Mouse (Mus musculus) hindbrain, embryonic 15.5 days (tissue): ENCODE measurements around the gene Pus7l. TPM values are rescaled to one million over a fixed set of nuclear protein-coding genes. Genes with fewer than 3 reads are reported as not detected.

ENCODE experiments used
- ATAC-seq: fragments of 200-750 bp; cut with Nextera tagmentation; 2 replicates; pipeline ENCODE4 v1.8.0; 2017; ENCODE audit warnings: low read depth, moderate number of reproducible peaks, moderate TSS enrichment; ENCODE audit not compliant: low FRiP score
- H3K27ac ChIP-seq: fragments of 300-500 bp; sonication (generic); replicated peaks from 2 replicates; pipeline ENCODE4 v1.5.1; 2015; ENCODE audit warnings: mild to moderate bottlenecking, inconsistent platforms
- H3K27me3 ChIP-seq: fragments of 300-500 bp; sonication (generic); 2 replicates; pipeline ENCODE4 v1.6.1; 2015; ENCODE audit warnings: control low read depth, inconsistent platforms
- H3K36me3 ChIP-seq: fragments of 300-500 bp; sonication (generic); 2 replicates; pipeline ENCODE4 v1.6.1; 2015; ENCODE audit warnings: control low read depth, inconsistent platforms
- H3K4me1 ChIP-seq: fragments of 300-500 bp; sonication (generic); replicated peaks from 2 replicates; pipeline ENCODE4 v1.6.1; 2015; ENCODE audit warnings: control low read depth, inconsistent platforms
- H3K4me2 ChIP-seq: fragments of 300-500 bp; sonication (generic); 2 replicates; pipeline ENCODE4 v1.6.1; 2015; ENCODE audit warnings: moderate library complexity, mild to moderate bottlenecking, inconsistent platforms
- H3K4me3 ChIP-seq: fragments of 300-500 bp; sonication (generic); 2 replicates; pipeline ENCODE4 v1.5.1; 2015; ENCODE audit warnings: mild to moderate bottlenecking, inconsistent platforms
- H3K9ac ChIP-seq: fragments of 300-500 bp; sonication (generic); 2 replicates; pipeline ENCODE4 v1.6.1; 2015; ENCODE audit warnings: inconsistent platforms
- H3K9me3 ChIP-seq: fragments of 300-500 bp; sonication (generic); 2 replicates; pipeline ENCODE4 v1.6.1; 2016; ENCODE audit warnings: control low read depth, inconsistent platforms
- WGBS: fragments of 180-500 bp; shearing (Covaris S2); methylation state at CpG from one replicate; pipeline ENCODE4 v1.1.7; 2015; 5-methylcytosine and 5-hydroxymethylcytosine counted together
- polyA plus RNA-seq: library from polyadenylated mRNA; unstranded; fragments of >200 nt; fragmentation: Nextera tagmentation; extraction: Ambion mirVana; gene quantifications from 2 replicates; pipeline ENCODE4 v1.2.1, GENCODE M21; 2015

The Pus7l gene
- polyA plus RNA-seq, 1 experiment from 2014 or later, result 5.8 TPM

DNA sequence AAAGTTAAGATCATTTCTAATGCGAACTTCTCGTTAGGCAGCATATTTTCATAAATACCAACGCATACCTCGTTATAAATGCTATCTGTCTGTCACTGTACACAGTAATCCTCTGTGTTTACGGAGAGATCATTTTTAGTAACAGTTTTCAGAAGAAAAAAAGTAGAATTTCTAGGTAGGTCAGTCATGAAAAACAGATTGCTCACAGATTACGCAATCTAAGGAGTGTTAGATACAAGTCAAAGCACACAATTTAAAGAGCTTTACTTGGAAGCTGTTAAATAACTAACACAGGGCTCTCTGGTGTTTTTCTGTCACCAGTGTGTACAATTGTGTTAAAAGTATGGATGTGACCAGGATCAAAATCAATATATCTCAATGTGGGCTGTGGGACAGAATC is 10.4 kb downstream of the Pus7l start:
- 93% methylated on average over 6 of the region's 6 CpGs for WGBS
- no peak for ATAC-seq
- Histone ChIP-seq H3K4me3 (no peak overlapping the region), H3K27ac (no peak overlapping the region), H3K27me3 (no peaks in the 10 kb centered on the region), H3K4me1 (no peaks in the 10 kb centered on the region), H3K4me2 (no peak overlapping the region), H3K9ac (no peak overlapping the region), H3K36me3 (no peaks in the 10 kb centered on the region), H3K9me3 (no peaks in the 10 kb centered on the region)

DNA sequence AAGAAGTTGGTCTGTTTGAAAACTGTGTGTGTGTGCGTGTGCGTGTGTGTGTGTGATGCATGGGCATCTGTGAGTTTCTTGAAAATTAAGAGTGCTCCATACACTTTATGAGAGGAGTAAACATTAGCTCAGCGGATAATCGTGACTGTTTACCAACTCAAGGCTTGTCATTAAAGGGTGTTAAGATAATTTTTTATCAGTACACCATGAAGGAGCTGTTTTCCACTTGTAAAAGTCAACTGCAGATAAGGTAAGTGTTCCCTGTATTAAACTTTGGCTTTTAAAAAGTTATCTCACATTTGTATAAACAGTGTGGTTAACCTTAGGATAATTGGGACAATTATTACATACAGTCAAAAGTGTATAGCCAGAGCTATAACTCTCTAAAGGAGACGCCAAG is 11.0 kb downstream of the Pus7l start:
- H3K27me3 ChIP-seq, result no peaks in the 10 kb centered on the region
- no peaks in the 10 kb centered on the region for H3K9me3 ChIP-seq
- H3K4me2 ChIP-seq, result no peak overlapping the region
- 91% methylated on average over 5 of the region's 5 CpGs for WGBS
- H3K27ac ChIP-seq, result no peak overlapping the region
- no peak for ATAC-seq
- no peaks in the 10 kb centered on the region for H3K4me1 ChIP-seq
- H3K4me3 ChIP-seq, result no peak overlapping the region
- no peak overlapping the region for H3K9ac ChIP-seq
- no peaks in the 10 kb centered on the region for H3K36me3 ChIP-seq

DNA sequence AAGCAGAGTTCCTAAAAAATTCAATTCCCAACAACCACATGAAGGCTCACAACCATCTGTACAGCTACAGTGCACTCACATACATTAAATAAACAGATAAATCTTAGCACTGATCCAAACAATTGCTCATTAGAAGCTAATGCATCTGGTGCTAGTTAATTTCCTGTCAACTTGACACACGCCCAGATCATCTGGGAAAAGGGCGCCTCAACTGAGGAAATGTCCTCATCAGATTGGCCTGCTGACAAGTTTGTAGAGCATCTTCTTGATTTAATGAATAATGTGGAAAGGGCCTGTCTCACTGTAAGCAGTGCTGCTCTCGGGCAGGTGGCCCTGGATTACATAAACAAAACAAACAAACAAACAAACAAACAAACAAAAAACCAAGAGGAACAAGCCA is 12.8 kb downstream of the Pus7l start:
- H3K4me3 ChIP-seq, result no peak overlapping the region
- H3K4me2 ChIP-seq, result no peak overlapping the region
- no peak for ATAC-seq
- H3K27me3 ChIP-seq, result no peaks in the 10 kb centered on the region
- no peaks in the 10 kb centered on the region for H3K4me1 ChIP-seq
- 87% methylated on average over 3 of the region's 3 CpGs for WGBS
- H3K27ac ChIP-seq, result no peak overlapping the region
- H3K9ac ChIP-seq, result no peak overlapping the region
- H3K9me3 ChIP-seq, result no peaks in the 10 kb centered on the region
- H3K36me3 ChIP-seq, result no peaks in the 10 kb centered on the region

GRCm38 (mm10) chr15:94524956-94525355 is 18.4 kb downstream of the Pus7l start:
- no peak for ATAC-seq
- 0 out of 2 replicates have a peak, but pooled peaks cover 3% of the 10 kb centered on the region for H3K4me1 ChIP-seq
- H3K36me3 ChIP-seq, result no peaks in the 10 kb centered on the region
- no peaks in the 10 kb centered on the region for H3K9me3 ChIP-seq
- H3K4me2 ChIP-seq, result no peak overlapping the region
- H3K27me3 ChIP-seq, result no peaks in the 10 kb centered on the region
- no peak overlapping the region for H3K9ac ChIP-seq
- 86% methylated on average over 12 of the region's 12 CpGs for WGBS
- H3K27ac ChIP-seq, result no peak overlapping the region
- no peak overlapping the region for H3K4me3 ChIP-seq

DNA sequence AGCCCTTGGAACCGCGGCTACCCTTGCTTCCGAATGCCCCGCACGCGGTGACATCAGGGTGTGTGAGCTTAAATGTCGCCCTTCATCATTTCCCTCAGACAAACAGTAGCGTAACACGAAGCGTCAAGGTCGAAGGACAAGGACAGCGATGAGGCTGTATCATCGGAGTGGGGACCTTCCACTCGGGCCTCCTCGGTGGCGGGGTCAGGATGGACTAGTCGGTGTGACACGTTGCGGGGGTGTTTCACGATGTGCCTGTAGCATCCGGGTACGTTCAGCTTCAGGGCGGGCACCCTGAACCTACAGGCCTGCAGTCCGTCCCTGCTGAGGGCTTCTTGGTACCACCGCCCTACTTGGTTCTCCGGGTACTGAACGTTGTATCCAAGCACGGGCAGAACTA is 20.1 kb downstream of the Pus7l start:
- no peak for ATAC-seq
- 0 out of 2 replicates have a peak, but pooled peaks cover 3% of the 10 kb centered on the region for H3K4me1 ChIP-seq
- H3K27ac ChIP-seq, result no peak overlapping the region
- no peak overlapping the region for H3K4me3 ChIP-seq
- no peaks in the 10 kb centered on the region for H3K36me3 ChIP-seq
- H3K9me3 ChIP-seq, result no peaks in the 10 kb centered on the region
- WGBS, result 91% methylated on average over 28 of the region's 28 CpGs
- H3K9ac ChIP-seq, result no peak overlapping the region
- no peaks in the 10 kb centered on the region for H3K27me3 ChIP-seq
- no peak overlapping the region for H3K4me2 ChIP-seq

DNA sequence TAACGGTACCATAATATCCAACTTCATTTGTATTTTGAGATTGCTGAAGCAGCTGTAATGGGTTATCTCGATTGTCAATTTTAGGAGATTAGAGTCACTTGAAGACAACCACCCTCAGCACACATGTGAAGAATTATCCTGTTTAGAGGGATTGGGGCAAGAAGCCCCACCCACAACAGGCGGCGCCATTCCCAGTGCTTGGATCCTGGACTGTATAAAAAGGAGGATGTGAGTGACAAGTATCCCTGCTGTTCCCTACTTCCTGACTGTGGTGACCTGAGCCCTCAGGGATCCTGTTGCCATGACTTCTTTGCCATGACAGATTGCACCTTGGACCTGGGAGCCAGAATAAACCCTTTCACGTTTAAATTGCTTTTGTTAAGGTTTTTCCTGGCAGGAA is 22.4 kb downstream of the Pus7l start:
- Histone ChIP-seq H3K4me1 (0 out of 2 replicates have a peak, but pooled peaks cover 3% of the 10 kb centered on the region), H3K9me3 (no peaks in the 10 kb centered on the region), H3K36me3 (no peaks in the 10 kb centered on the region), H3K4me3 (no peak overlapping the region), H3K9ac (no peak overlapping the region), H3K4me2 (no peak overlapping the region), H3K27me3 (no peaks in the 10 kb centered on the region), H3K27ac (no peak overlapping the region)
- ATAC-seq, result no peak
- 71% methylated on average over 5 of the region's 5 CpGs for WGBS

DNA sequence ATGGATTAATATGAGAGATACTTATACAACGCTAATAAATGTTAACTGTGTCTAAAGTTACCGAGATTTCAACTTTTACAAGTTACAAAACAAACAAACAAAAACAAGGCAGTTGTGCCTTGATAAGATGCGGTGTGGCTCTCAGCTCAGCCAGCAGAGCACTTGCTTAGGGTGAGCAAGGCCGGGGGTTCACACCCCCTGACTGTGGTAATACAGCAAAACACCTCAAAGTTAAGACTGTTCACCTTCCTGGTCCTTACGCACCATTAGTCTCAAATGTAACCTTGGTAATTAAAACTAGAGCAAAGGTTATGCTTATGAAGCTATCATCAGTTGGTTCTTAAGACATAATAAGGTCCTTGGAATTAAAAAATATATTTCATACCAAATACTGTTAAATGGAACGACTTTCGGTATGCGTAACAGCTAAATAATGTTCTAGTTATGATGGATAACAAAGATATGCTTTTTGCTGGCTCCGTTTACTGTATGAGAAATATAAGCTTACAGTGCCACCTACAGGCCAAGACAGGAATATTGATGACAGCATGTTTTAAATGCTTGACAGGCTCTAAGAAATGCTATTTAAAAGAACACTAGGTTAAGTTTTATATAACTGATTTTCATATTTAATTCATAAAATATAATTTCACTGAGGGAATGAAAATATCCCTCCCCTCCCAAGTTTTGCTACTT is 23.0 kb downstream of the Pus7l start:
- H3K27me3 ChIP-seq, result no peaks in the 10 kb centered on the region
- 0 out of 2 replicates have a peak, but pooled peaks have one; percentile 11 for ATAC-seq
- 44% methylated on average over 9 of the region's 9 CpGs for WGBS

DNA sequence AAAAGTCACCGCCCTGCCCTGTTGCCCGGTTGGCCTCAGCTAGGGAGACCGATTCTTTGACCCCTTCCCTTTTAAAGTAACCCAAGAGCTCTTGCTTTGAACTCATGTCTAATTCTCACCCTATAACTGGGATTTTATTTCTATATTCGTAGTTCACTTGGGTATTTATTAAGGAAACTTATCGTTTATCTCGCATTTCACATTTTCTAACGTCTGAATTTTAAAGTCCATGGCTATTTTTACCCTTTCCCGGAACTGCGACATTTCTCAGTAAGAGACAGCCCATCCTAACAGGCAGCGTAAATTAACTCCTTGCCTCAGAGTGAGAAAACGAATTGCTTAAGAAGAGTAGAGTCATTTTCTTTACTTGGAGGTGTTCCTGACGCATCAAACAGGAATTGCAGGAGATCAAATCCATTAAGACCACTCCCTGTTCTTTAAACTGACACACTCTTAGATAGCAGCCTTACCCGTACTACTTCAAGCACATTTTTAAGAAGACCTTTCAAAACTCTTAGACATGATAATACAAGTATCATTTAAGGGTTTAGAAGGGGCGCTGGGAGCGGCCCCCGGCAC is 25.3 kb downstream of the Pus7l start:
- no peak for ATAC-seq
- no peaks in the 10 kb centered on the region for H3K9me3 ChIP-seq
- no peak overlapping the region for H3K9ac ChIP-seq
- H3K27ac ChIP-seq, result no peak overlapping the region
- WGBS, result 77% methylated on average over 16 of the region's 16 CpGs
- no peak overlapping the region for H3K4me2 ChIP-seq
- H3K27me3 ChIP-seq, result no peaks in the 10 kb centered on the region
- no peak overlapping the region for H3K4me3 ChIP-seq
- H3K4me1 ChIP-seq, result 0 out of 2 replicates have a peak, but pooled peaks cover 3% of the 10 kb centered on the region
- H3K36me3 ChIP-seq, result no peaks in the 10 kb centered on the region

More for the DNA sequence above, 23.0 kb downstream of the Pus7l start:
- no peak overlapping the region for H3K9ac ChIP-seq
- no peak overlapping the region for H3K4me2 ChIP-seq
- H3K4me3 ChIP-seq, result no peak overlapping the region
- H3K36me3 ChIP-seq, result no peaks in the 10 kb centered on the region
- H3K27ac ChIP-seq, result no peak overlapping the region
- 0 out of 2 replicates have a peak, but pooled peaks cover 3% of the 10 kb centered on the region for H3K4me1 ChIP-seq
- H3K9me3 ChIP-seq, result no peaks in the 10 kb centered on the region

DNA sequence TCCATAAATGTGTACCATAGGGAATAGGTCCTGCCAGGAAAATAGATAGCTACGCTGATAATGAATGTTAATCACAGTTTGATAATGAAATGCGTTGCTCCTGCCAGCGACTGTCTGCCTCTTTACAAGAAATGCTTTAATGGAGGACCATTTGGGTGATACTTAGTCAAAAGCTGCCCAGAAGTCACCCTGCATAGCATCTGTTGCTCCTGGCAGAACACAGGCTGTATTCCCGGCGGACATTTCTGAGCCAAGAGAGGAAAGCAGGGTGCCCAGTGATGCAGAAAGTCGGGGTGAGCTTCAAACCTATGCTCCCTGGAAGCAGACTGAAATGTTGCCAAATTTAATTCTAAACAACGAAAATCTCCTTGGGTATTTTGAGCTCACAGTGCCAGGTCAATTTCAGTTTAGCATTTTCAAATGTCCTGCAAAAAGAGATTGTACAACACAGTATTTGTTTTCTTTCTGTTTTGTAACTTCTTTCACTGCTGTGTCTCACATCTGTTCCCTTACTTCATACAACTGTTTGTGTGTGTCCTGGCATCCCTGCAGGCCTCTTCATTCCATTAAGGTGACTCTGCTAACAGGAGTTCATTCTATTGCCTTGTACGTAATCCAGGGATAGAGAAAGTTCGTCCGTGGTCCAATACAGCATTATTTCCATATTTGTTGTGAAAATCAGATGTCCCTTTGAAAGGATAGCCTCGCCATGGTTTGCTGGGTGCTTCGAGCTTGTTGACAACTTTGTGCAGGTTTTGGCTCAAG is 39.7 kb downstream of the Pus7l start:
- ATAC-seq, result no peak
- Histone ChIP-seq H3K4me2 (no peak overlapping the region), H3K4me1 (0 out of 2 replicates have a peak, but pooled peaks cover 5% of the 10 kb centered on the region), H3K9ac (no peak overlapping the region), H3K36me3 (no peaks in the 10 kb centered on the region), H3K9me3 (no peaks in the 10 kb centered on the region), H3K27me3 (no peaks in the 10 kb centered on the region), H3K27ac (no peak overlapping the region; the same call in 1 of the 2 replicates), H3K4me3 (no peak overlapping the region)
- 53% methylated on average over 12 of the region's 12 CpGs for WGBS

GRCm38 (mm10) chr15:94499260-94499659 is 44.1 kb downstream of the Pus7l start:
- no peak overlapping the region for H3K27ac ChIP-seq
- 0 out of 2 replicates have a peak, but pooled peaks cover 2% of the 10 kb centered on the region for H3K4me1 ChIP-seq
- no peak for ATAC-seq
- H3K4me2 ChIP-seq, result no peak overlapping the region
- H3K36me3 ChIP-seq, result no peaks in the 10 kb centered on the region
- no peak overlapping the region for H3K9ac ChIP-seq
- no peak overlapping the region for H3K4me3 ChIP-seq
- H3K9me3 ChIP-seq, result peaks cover 3% of the 10 kb centered on the region; the same call in 1 of the 2 replicates
- H3K27me3 ChIP-seq, result no peaks in the 10 kb centered on the region
- 94% methylated on average over 1 of the region's 1 CpGs for WGBS

GRCm38 (mm10) chr15:94495936-94496335 is 47.4 kb downstream of the Pus7l start:
- H3K4me1 ChIP-seq, result no peaks in the 10 kb centered on the region
- no peaks in the 10 kb centered on the region for H3K27me3 ChIP-seq
- no peak for ATAC-seq
- H3K27ac ChIP-seq, result no peak overlapping the region
- H3K4me3 ChIP-seq, result no peak overlapping the region
- no peak overlapping the region for H3K9ac ChIP-seq
- H3K4me2 ChIP-seq, result no peak overlapping the region
- peaks cover 5% of the 10 kb centered on the region; the same call in 1 of the 2 replicates for H3K9me3 ChIP-seq
- H3K36me3 ChIP-seq, result no peaks in the 10 kb centered on the region
- 73% methylated on average over 10 of the region's 10 CpGs for WGBS

GRCm38 (mm10) chr15:94494445-94494844 is 48.9 kb downstream of the Pus7l start:
- WGBS, result 97% methylated on average over 1 of the region's 1 CpGs
- Histone ChIP-seq H3K9me3 (peaks cover 5% of the 10 kb centered on the region; the same call in 1 of the 2 replicates), H3K4me3 (no peak overlapping the region), H3K9ac (no peak overlapping the region), H3K36me3 (no peaks in the 10 kb centered on the region), H3K27me3 (no peaks in the 10 kb centered on the region), H3K4me2 (no peak overlapping the region), H3K27ac (no peak overlapping the region), H3K4me1 (no peaks in the 10 kb centered on the region)
- no peak for ATAC-seq
